Mouse (Mus musculus) megakaryocyte progenitor cell, adult 5-6 weeks (primary cell): ENCODE measurements at regions not wholly inside any gene's neighbourhood (a gene's known extent, or its start where the extent isn't known, plus 50 kb on each side); places are given as distances from the start of the nearest gene placed in this dataset.

Experiments used
- ATAC-seq: replicated peaks from 2 replicates; pipeline ENCODE4 v1.8.0; 2016; ENCODE audit warnings: mild to moderate bottlenecking, moderate TSS enrichment, inconsistent platforms; ENCODE audit not compliant: poor library complexity

DNA sequence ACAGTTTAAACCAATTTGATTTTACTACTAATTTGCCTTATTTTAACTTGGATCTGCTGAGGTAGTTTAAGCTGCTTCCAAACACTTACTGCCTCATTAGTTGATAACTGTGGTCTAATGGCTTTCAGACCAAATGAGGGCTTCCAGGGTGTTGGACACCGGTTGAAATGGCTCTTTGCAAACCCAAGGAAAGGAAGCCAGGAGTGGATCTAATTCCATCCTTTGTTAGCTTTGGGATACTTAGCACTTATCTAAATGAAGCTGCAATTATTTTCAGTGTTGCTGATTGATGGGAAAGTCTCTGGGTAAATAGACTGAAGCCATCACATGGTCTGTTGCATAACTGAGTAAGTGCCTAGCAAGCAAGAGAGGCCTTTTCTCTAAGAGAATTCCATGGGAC, 148.4 kb upstream of the Sel1l start:
- ATAC-seq, result no peak

DNA sequence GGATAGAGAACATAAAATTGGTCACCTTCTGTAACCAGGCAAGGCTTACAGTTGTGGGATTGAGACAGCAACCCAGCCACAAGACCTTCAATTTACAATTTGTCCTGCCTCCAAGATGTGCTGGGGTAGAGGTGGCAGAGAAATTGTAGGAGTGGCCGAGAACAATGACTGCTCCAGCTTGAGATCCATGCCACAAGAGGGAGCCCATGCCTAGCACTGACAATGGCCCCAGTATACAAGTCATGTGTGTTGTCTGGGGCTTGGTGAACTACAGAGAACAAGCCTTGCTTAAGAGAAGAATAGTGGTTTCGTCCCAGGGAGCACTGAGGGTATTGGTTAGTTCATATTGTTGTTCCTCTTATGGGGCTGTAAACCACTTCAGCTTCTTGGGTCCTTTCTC, 146.6 kb upstream of the Sel1l start:
- no peak for ATAC-seq

DNA sequence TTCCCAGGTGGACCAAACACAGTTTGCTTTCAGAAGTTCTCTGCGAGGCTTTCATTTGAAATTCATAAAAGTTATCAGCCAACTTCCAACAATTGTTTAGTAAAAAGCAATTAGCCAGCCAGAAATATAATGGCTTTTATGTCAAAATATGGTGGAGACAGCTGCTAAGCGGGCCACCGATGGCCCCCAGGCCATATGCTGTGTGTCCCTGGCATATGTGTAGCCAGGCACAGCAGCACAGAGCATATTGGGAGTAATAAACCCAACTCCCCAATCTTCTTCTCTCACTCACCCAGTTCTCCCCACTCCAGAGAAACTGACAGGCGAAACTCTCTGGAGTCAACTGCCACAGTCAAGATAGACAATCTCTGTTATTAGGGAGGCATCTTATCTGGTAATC, 137.5 kb upstream of the Sel1l start:
- ATAC-seq, result no peak

DNA sequence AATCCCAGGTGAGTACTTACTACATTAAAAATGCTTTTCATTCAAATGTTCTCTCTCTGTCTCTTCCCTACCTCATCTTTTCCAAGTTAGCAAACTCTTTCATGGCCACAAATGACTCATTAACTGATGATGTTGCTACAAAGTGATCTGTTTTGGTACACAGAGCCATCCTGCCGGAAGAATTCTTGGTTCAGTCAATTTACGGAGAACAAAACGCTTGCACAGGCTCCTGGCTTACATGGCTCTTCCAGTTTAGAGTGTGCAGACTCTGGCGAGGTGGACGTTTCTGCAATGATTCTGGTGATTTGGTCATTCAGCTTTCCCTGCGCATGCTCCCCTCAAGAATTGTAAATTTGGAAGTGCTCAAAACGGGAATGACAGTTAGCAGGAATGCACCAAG, 131.4 kb upstream of the Sel1l start:
- ATAC-seq, result no peak

GRCm38 (mm10) chr12:91971045-91971444, 122.1 kb upstream of the Sel1l start:
- no peak for ATAC-seq

DNA sequence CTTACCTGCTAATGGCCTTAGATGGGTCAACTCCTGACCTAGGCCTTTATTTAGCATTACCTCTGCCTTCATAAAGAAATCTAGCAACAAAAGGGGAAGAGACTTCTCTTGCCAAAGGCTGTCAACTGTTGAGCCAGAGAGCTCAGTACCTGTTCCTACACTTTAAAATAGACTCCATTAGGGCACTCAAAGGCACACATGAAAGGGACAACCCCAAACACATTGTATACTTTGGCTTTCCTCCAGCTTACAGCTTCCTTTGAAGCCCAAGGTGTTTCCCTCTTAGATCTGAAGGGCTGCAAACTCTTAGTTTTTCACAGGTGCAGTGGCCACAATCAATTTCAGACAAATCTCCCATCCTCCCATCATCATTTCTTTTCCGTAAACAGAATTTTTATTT, 117.0 kb upstream of the Sel1l start:
- ATAC-seq, result no peak

GRCm38 (mm10) chr12:91963239-91963638, 114.3 kb upstream of the Sel1l start:
- ATAC-seq, result no peak

GRCm38 (mm10) chr12:91958086-91958485, 109.1 kb upstream of the Sel1l start:
- ATAC-seq, result no peak

GRCm38 (mm10) chr12:91956411-91956810, 107.5 kb upstream of the Sel1l start:
- ATAC-seq, result no peak

GRCm38 (mm10) chr12:91948602-91949167, 99.7 kb upstream of the Sel1l start:
- ATAC-seq, result no peak

- no peak for ATAC-seq
Measured at GRCm38 (mm10) chr12:91947998-91948397, 99.0 kb upstream of the Sel1l start.

DNA sequence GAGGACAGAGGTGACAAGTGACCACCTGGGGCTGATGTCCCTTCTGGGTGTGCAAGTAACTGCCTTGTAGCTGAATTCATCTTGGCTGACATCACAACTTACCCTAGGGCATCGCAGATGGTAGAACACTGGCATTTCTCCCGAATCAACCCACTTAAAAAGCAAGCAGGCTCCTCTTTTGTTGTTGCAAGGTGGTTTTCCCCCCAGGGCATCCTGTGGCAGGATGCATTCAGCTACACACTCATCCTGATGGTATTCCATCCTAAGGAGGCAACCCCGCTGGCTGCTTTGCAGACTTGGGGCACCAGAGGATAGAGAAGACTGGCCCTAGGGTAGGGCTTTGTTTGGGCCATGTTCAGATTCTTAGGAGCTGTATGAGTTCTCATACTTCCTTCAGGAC, 97.6 kb upstream of the Sel1l start:
- no peak for ATAC-seq

DNA sequence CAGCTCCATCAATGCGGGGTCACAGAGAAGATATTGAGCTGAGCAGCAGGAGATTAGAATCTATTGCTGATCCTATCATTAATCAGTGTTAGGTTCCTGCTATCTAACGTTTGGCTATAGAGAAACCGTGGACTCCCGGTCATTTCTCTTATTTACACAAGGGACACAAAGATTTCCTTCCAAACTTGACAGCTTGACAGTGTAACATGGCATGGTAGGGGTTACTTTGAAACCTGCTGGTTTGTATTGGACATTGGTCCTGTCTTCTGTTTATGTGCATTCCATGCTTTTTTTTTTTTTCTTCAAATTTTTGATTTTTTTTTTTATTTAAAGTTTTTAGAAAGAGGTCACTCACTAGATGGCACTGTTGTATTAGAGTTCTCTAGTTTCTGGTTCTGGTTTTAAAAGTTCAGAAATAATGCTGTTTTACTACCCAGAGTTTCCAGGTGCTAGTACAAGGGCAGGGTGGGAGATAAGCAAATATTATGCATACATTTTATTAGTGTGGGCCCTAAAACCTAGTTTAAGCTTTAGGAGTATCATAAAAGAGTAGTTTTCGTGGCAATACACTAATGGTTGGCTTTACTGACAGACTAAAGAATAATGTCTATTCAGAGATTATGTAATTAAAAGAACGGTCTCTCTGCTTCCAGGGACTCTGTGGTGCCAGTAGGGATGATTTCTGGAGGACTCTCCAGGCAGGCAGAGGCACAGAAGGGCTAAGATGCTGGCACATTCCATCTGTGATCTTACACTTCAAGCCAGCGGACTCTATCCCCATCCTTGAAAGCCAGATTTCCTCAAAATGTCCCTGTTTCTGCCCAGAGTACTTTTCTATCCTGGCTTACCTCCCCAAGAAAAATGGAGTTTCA, 83.8 kb upstream of the Sel1l start:
- no peak for ATAC-seq

- ATAC-seq, result no peak
Measured at GRCm38 (mm10) chr12:91931586-91931985, 82.6 kb upstream of the Sel1l start.

- ATAC-seq, result no peak
Measured at GRCm38 (mm10) chr12:91929386-91930054, 80.6 kb upstream of the Sel1l start.

DNA sequence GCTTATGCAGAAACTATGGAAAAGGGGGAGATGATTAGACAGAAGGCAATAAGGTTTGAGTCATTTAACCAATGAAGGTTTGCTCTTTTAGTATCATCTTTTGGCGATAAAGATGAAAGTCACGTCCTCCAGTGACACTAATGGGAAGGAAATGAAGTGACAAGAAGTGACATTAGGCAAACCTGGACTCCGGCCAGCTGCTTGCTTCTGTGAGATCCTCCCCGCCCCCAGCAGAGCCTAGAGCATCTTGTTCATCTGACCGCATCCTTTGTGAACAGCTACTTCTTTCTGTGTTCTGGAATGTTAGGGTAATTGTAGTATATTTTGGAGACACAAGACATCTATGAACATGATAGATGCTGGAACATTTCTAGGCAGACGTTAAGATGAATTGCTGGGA, 78.6 kb upstream of the Sel1l start:
- ATAC-seq, result no peak

DNA sequence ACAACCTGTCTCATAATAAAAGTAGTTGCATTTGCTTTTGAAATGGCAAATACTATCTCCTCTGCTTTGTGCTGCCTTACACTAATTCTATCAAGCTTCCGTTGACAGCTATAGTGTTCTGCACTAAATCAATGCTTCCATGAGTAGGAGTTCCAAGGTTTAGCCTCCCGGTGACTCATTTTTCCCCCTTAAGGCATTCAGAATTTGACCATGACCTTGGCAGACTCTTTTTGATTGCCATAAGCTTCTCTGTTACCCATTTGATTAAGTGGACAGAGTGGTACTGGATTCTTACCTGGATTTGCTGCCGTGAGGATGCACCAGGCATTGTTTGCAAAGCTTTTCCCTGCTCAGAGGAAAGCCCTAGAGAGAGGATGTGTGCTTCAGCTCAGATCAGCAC, 66.5 kb upstream of the Sel1l start:
- ATAC-seq, result no peak

DNA sequence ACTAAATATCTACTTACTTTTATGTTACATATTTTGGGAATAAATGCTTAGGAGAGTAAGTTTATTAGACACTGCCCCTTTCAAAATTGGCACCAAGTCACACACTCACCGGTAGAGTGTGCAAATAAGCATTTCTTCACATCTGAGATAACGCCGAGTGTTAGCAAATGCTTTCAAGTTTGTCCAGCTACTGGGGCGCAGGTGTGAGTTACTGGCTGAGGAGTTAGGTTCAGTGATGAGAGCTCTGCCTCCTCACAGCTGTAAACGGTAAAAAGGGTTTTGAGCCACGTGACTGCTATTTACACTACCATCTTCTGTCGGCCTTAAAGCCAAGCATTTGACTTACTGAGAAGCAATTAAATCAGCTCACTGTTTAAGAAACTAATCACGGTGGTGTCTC, 61.6 kb upstream of the Sel1l start:
- ATAC-seq, result no peak
